Mouse (Mus musculus): Measurements from ENCODE around the gene Gata5. TPM values are rescaled to one million over a fixed set of nuclear protein-coding genes. Genes with fewer than 3 reads are reported as not detected.

The Gata5 gene
- polyA plus RNA-seq, 1 experiment from 2014 or later: 0.09 TPM

GRCm38 (mm10) chr2:180306423-180307168, 27.9 kb downstream of the Gata5 start:
- Histone ChIP-seq H3K4me3 (no peak overlapping the region), H3K27me3 (no peaks in the 10 kb centered on the region), H3K9ac (no peak overlapping the region), H3K27ac (no peak overlapping the region), H3K4me1 (no peaks in the 10 kb centered on the region), H3K9me3 (no peaks in the 10 kb centered on the region), H3K4me2 (replicated peaks) (no peak overlapping the region), H3K36me3 (no peaks in the 10 kb centered on the region)
- 82% methylated on average over 8 of the region's 8 CpGs for WGBS
- ATAC-seq (ENCODE audit: insufficient number of reproducible peaks, insufficient read depth, low FRiP score, low TSS enrichment): no peak

- H3K36me3 ChIP-seq: no peaks in the 10 kb centered on the region
- H3K4me2 ChIP-seq (replicated peaks): no peak overlapping the region
- H3K9me3 ChIP-seq: no peaks in the 10 kb centered on the region
- H3K9ac ChIP-seq: no peak overlapping the region
- WGBS: 77% methylated on average over 2 of the region's 2 CpGs
- no peak overlapping the region for H3K27ac ChIP-seq
- no peak for ATAC-seq (ENCODE audit: insufficient number of reproducible peaks, insufficient read depth, low FRiP score, low TSS enrichment)
- H3K4me1 ChIP-seq: no peaks in the 10 kb centered on the region
- H3K27me3 ChIP-seq: no peaks in the 10 kb centered on the region
- H3K4me3 ChIP-seq: no peak overlapping the region
Measured at GRCm38 (mm10) chr2:180306009-180306408, 28.5 kb downstream of the Gata5 start.

- H3K36me3 ChIP-seq: no peaks in the 10 kb centered on the region
- no peak overlapping the region for H3K4me2 ChIP-seq (replicated peaks)
- no peak for ATAC-seq (ENCODE audit: insufficient number of reproducible peaks, insufficient read depth, low FRiP score, low TSS enrichment)
- H3K9ac ChIP-seq: no peak overlapping the region
- no peak overlapping the region for H3K4me3 ChIP-seq
- WGBS: 83% methylated on average over 3 of the region's 3 CpGs
- H3K9me3 ChIP-seq: no peaks in the 10 kb centered on the region
- no peak overlapping the region for H3K27ac ChIP-seq
- no peaks in the 10 kb centered on the region for H3K4me1 ChIP-seq
- H3K27me3 ChIP-seq: no peaks in the 10 kb centered on the region
Measured at GRCm38 (mm10) chr2:180305490-180305889, 29.0 kb downstream of the Gata5 start.

GRCm38 (mm10) chr2:180304554-180304953, 29.9 kb downstream of the Gata5 start:
- ATAC-seq (ENCODE audit: insufficient number of reproducible peaks, insufficient read depth, low FRiP score, low TSS enrichment): no peak
- Histone ChIP-seq H3K4me1 (no peaks in the 10 kb centered on the region), H3K36me3 (no peaks in the 10 kb centered on the region), H3K9ac (no peak overlapping the region), H3K9me3 (no peaks in the 10 kb centered on the region), H3K4me2 (replicated peaks) (no peak overlapping the region), H3K4me3 (no peak overlapping the region), H3K27me3 (no peaks in the 10 kb centered on the region), H3K27ac (no peak overlapping the region)
- WGBS: 60% methylated on average over 4 of the region's 4 CpGs

GRCm38 (mm10) chr2:180303468-180303867, 31.0 kb downstream of the Gata5 start:
- Histone ChIP-seq H3K27me3 (no peaks in the 10 kb centered on the region), H3K4me2 (replicated peaks) (no peak overlapping the region), H3K9ac (no peak overlapping the region), H3K9me3 (no peaks in the 10 kb centered on the region), H3K4me3 (no peak overlapping the region), H3K4me1 (no peaks in the 10 kb centered on the region), H3K27ac (no peak overlapping the region), H3K36me3 (no peaks in the 10 kb centered on the region)
- ATAC-seq (ENCODE audit: insufficient number of reproducible peaks, insufficient read depth, low FRiP score, low TSS enrichment): no peak
- WGBS: 82% methylated on average over 12 of the region's 12 CpGs

GRCm38 (mm10) chr2:180302201-180302600, 32.3 kb downstream of the Gata5 start:
- no peak overlapping the region for H3K9ac ChIP-seq
- no peak overlapping the region for H3K4me3 ChIP-seq
- H3K27me3 ChIP-seq: no peaks in the 10 kb centered on the region
- no peaks in the 10 kb centered on the region for H3K9me3 ChIP-seq
- no peak for ATAC-seq (ENCODE audit: insufficient number of reproducible peaks, insufficient read depth, low FRiP score, low TSS enrichment)
- H3K4me1 ChIP-seq: no peaks in the 10 kb centered on the region
- no peak overlapping the region for H3K4me2 ChIP-seq (replicated peaks)
- WGBS: 76% methylated on average over 4 of the region's 4 CpGs
- no peak overlapping the region for H3K27ac ChIP-seq
- no peaks in the 10 kb centered on the region for H3K36me3 ChIP-seq

GRCm38 (mm10) chr2:180300771-180301170, 33.7 kb downstream of the Gata5 start:
- Histone ChIP-seq H3K9ac (no peak overlapping the region), H3K36me3 (no peaks in the 10 kb centered on the region), H3K9me3 (no peaks in the 10 kb centered on the region), H3K4me1 (no peaks in the 10 kb centered on the region), H3K4me2 (replicated peaks) (no peak overlapping the region), H3K27me3 (no peaks in the 10 kb centered on the region), H3K27ac (no peak overlapping the region), H3K4me3 (no peak overlapping the region)
- no peak for ATAC-seq (ENCODE audit: insufficient number of reproducible peaks, insufficient read depth, low FRiP score, low TSS enrichment)
- 59% methylated on average over 5 of the region's 5 CpGs for WGBS

GRCm38 (mm10) chr2:180300252-180300651, 34.2 kb downstream of the Gata5 start:
- no peak overlapping the region for H3K4me3 ChIP-seq
- no peaks in the 10 kb centered on the region for H3K9me3 ChIP-seq
- no peaks in the 10 kb centered on the region for H3K27me3 ChIP-seq
- H3K36me3 ChIP-seq: no peaks in the 10 kb centered on the region
- no peaks in the 10 kb centered on the region for H3K4me1 ChIP-seq
- no peak overlapping the region for H3K4me2 ChIP-seq (replicated peaks)
- WGBS: 71% methylated on average over 2 of the region's 2 CpGs
- ATAC-seq (ENCODE audit: insufficient number of reproducible peaks, insufficient read depth, low FRiP score, low TSS enrichment): no peak
- no peak overlapping the region for H3K9ac ChIP-seq
- H3K27ac ChIP-seq: no peak overlapping the region

- H3K4me1 ChIP-seq: peaks cover 14% of the 10 kb centered on the region; the same call in 1 of the 2 replicates
- no peak for ATAC-seq (ENCODE audit: insufficient number of reproducible peaks, insufficient read depth, low FRiP score, low TSS enrichment)
- 59% methylated on average over 8 of the region's 8 CpGs for WGBS
- no peaks in the 10 kb centered on the region for H3K9me3 ChIP-seq
- no peak overlapping the region for H3K4me3 ChIP-seq
- no peaks in the 10 kb centered on the region for H3K27me3 ChIP-seq
- no peak overlapping the region for H3K9ac ChIP-seq
- H3K36me3 ChIP-seq: no peaks in the 10 kb centered on the region
- H3K4me2 ChIP-seq (replicated peaks): no peak overlapping the region
- no peak overlapping the region for H3K27ac ChIP-seq
Measured at GRCm38 (mm10) chr2:180292906-180293305, 41.6 kb downstream of the Gata5 start.

GRCm38 (mm10) chr2:180292026-180292425, 42.5 kb downstream of the Gata5 start:
- Histone ChIP-seq H3K9ac (no peak overlapping the region), H3K4me2 (replicated peaks) (no peak overlapping the region), H3K36me3 (no peaks in the 10 kb centered on the region), H3K27ac (no peak overlapping the region), H3K4me3 (no peak overlapping the region), H3K27me3 (no peaks in the 10 kb centered on the region), H3K4me1 (peaks cover 14% of the 10 kb centered on the region; the same call in 1 of the 2 replicates), H3K9me3 (no peaks in the 10 kb centered on the region)
- ATAC-seq (ENCODE audit: insufficient number of reproducible peaks, insufficient read depth, low FRiP score, low TSS enrichment): no peak
- WGBS: 75% methylated on average over 4 of the region's 4 CpGs

GRCm38 (mm10) chr2:180291566-180291965, 42.9 kb downstream of the Gata5 start:
- Histone ChIP-seq H3K9ac (no peak overlapping the region), H3K4me1 (peaks cover 14% of the 10 kb centered on the region; the same call in 1 of the 2 replicates), H3K9me3 (no peaks in the 10 kb centered on the region), H3K4me2 (replicated peaks) (no peak overlapping the region), H3K27me3 (no peaks in the 10 kb centered on the region), H3K4me3 (no peak overlapping the region), H3K36me3 (no peaks in the 10 kb centered on the region), H3K27ac (no peak overlapping the region)
- 77% methylated on average over 5 of the region's 5 CpGs for WGBS
- ATAC-seq (ENCODE audit: insufficient number of reproducible peaks, insufficient read depth, low FRiP score, low TSS enrichment): no peak

- H3K9ac ChIP-seq: no peak overlapping the region
- no peaks in the 10 kb centered on the region for H3K36me3 ChIP-seq
- H3K4me3 ChIP-seq: no peak overlapping the region
- H3K27ac ChIP-seq: no peak overlapping the region
- no peaks in the 10 kb centered on the region for H3K9me3 ChIP-seq
- WGBS: 59% methylated on average over 6 of the region's 6 CpGs
- peaks cover 14% of the 10 kb centered on the region; the same call in 1 of the 2 replicates for H3K4me1 ChIP-seq
- no peak for ATAC-seq (ENCODE audit: insufficient number of reproducible peaks, insufficient read depth, low FRiP score, low TSS enrichment)
- H3K4me2 ChIP-seq (replicated peaks): no peak overlapping the region
- no peaks in the 10 kb centered on the region for H3K27me3 ChIP-seq
Measured at GRCm38 (mm10) chr2:180290503-180290902, 44.0 kb downstream of the Gata5 start.
